Mouse (Mus musculus): Measurements from ENCODE around the gene 2300002M23Rik. TPM values are rescaled to one million over a fixed set of nuclear protein-coding genes. Genes with fewer than 3 reads are reported as not detected.

The 2300002M23Rik gene
- polyA plus RNA-seq, 1 experiment, result 7.4 TPM

- DNase-seq (ENCODE audit: low read depth), result no peak
Measured at GRCm38 (mm10) chr17:35617127-35617526, 49.9 kb downstream of the 2300002M23Rik start.

Other genes with a start within 250 kb of the 2300002M23Rik start
- gene H2-Q1, start 247.0 kb upstream of the 2300002M23Rik start, polyA plus RNA-seq (2012; rRNA removed), result 0.04 and 0.05 TPM in 2 replicates
- gene H2-Q2, start 225.2 kb upstream of the 2300002M23Rik start, polyA plus RNA-seq (2012; rRNA removed), result 2.1 and 2.3 TPM in 2 replicates
- gene H2-Q4, start 187.8 kb upstream of the 2300002M23Rik start, polyA plus RNA-seq (2012; rRNA removed), result 40.4 and 55.1 TPM in 2 replicates
- gene H2-Q6, start 142.6 kb upstream of the 2300002M23Rik start, polyA plus RNA-seq (2012; rRNA removed), result 18.6 and 33.9 TPM in 2 replicates
- 40.0 and 56.7 TPM in 2 replicates for gene H2-Q7, start 128.3 kb upstream of the 2300002M23Rik start, polyA plus RNA-seq (2012; rRNA removed)
- 9.1 and 10.8 TPM in 2 replicates for gene H2-Q10, start 97.4 kb upstream of the 2300002M23Rik start, polyA plus RNA-seq (2012; rRNA removed)
- gene Pou5f1, start 61.4 kb upstream of the 2300002M23Rik start, polyA plus RNA-seq (2012; rRNA removed), result 0.11 TPM in 1 of 2 replicates, not detected in the other
- 5.5 and 7.4 TPM in 2 replicates for gene Tcf19, start 50.6 kb upstream of the 2300002M23Rik start, polyA plus RNA-seq (2012; rRNA removed)
- 6.2 and 6.8 TPM in 2 replicates for gene Cchcr1, start 50.4 kb upstream of the 2300002M23Rik start, polyA plus RNA-seq (2012; rRNA removed)
- gene Psors1c2, start 34.2 kb upstream of the 2300002M23Rik start, polyA plus RNA-seq (2012; rRNA removed), result 0.15 TPM in 1 of 2 replicates, not detected in the other
- 37.0 and 43.5 TPM in 2 replicates for gene Cdsn, start 15.3 kb upstream of the 2300002M23Rik start, polyA plus RNA-seq (2012; rRNA removed)
- gene Sfta2, start 34.1 kb downstream of the 2300002M23Rik start, polyA plus RNA-seq (2012; rRNA removed), result 0.89 and 1.1 TPM in 2 replicates
- gene Gm9573, start 59.2 kb downstream of the 2300002M23Rik start, polyA plus RNA-seq (2012; rRNA removed), result 0.76 and 6.3 TPM in 2 replicates
- not detected in 2 replicates for gene Mucl3, start 76.2 kb downstream of the 2300002M23Rik start, polyA plus RNA-seq (2012; rRNA removed)
- 16.6 and 21.5 TPM in 2 replicates for gene Vars2, start 100.1 kb downstream of the 2300002M23Rik start, polyA plus RNA-seq (2012; rRNA removed)
- gene Gtf2h4, start 106.3 kb downstream of the 2300002M23Rik start, polyA plus RNA-seq (2012; rRNA removed), result 20.0 and 24.3 TPM in 2 replicates
- 53.2 and 61.8 TPM in 2 replicates for gene Ddr1, start 137.2 kb downstream of the 2300002M23Rik start, polyA plus RNA-seq (2012; rRNA removed)

Data from gonadal fat pad, adult 2 months (tissue).